Mouse (Mus musculus) telencephalon, adult 2 months (tissue): ENCODE measurements at regions not wholly inside any gene's neighbourhood (a gene's known extent, or its start where the extent isn't known, plus 50 kb on each side); places are given as distances from the start of the nearest gene placed in this dataset.

Experiments used
- DNase-seq: peaks from one replicate; pipeline ENCODE4 v3.0.0-alpha.2; 2011; ENCODE audit warnings: low read depth, low spot score

DNA sequence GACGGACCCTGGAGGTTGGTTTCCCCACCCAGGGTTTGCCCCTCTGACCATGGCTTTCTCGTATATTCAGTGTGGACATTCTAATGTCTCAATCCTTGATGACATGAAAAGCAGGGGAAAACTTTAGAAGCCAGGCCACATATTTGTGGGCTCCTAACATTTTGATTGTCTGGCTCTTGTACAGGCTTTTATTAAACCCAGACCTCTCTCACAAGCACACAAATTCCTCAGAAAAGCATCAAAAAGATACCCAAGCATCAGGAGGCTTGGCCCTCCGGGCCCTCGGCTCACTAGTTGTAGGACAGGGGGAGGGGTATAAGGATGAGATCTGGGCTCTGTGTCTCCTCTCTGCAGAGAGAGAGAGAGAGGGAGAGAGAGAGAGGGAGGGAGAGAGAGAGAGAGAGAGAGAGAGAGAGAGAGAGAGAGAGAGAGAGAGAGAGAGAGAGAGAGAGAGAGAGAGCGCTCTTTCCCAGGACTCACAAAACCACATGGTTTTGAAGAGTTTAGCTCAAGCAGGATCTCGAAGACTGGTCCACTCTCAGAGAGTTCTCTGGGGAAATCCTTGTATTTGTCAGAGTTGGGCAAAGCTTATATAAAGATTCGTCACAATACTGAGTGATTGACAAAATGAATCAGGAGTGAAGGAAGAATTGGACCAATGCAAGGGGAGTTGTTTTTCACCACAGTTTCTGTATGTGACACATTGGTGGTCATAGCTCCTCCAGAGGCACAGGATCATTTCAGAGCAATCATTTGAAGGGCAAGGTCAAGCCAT is 167.2 kb upstream of the Cxcl12 start:
- no peak for DNase-seq

DNA sequence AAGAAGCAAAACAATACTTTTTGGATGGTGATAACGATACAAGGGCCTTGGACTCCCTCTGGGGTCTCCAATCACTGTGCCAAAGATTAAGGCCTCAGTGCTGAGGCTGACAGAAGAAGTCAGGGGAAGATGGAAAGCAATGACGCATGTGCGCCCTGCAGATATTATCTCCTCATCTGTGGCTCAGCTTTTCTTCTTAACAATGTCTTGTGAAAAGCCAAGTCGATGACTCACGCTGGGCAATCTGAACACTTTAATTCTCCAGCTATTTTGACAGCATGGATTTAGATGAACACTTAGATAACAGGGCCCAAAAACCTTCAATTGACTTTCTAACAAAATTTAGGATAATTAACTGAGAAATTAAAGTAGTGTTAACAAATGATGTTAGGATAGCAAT is 155.7 kb upstream of the Cxcl12 start:
- no peak for DNase-seq

DNA sequence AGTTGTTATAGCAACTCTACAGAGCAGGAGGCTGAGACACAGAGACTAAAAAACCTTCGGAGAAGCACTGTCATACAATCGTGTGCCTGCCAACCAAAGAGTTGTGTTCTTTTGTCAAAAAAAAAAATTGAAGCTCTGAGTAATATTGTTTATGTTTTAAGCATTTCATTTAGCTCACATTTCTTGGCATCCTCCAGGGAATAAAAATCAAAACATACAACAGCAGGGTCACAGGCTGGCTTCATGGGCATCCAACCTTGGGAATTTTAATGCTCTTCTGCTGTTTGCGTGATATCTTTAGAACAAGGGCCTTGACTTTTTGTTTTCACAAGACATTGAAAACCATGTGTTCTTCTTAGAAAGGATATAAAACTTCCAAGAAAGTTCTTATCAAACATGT is 152.9 kb upstream of the Cxcl12 start:
- DNase-seq = no peak

- no peak for DNase-seq
Measured at GRCm38 (mm10) chr6:117021851-117022250, 146.5 kb upstream of the Cxcl12 start.

DNA sequence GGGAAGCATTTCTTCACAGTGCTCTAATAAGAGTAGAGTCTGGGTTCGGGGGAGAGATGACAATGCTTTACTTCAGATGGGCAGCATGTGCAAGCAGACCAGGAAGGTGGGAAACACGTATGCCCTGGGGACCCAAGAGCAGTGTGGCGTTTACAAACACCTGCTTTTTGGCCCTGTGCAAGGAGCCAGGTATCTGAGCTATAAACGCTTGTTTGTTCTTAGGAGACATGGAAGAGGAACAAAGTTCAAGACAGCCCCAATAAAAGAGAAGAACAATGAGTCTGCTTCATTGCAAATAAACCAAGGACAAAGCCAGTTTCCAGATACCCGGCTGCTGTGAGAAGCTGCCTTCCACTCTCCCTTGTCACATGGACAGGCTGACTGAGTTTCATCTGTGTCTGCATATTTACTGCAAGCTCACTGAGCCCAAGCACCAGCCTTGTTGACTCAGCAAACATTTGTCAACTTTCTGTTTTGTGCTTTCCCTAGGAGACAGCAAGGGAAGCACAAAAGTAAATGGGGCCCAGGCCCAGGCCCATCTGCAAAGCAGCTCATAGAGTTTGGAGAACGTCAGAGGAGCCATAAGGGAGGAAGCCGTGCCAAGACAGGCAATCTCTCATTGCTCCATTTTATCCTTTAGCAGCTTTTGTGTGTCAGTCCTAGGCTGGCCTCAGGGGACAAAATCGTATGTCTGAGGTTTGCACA is 136.1 kb upstream of the Cxcl12 start:
- no peak for DNase-seq

DNA sequence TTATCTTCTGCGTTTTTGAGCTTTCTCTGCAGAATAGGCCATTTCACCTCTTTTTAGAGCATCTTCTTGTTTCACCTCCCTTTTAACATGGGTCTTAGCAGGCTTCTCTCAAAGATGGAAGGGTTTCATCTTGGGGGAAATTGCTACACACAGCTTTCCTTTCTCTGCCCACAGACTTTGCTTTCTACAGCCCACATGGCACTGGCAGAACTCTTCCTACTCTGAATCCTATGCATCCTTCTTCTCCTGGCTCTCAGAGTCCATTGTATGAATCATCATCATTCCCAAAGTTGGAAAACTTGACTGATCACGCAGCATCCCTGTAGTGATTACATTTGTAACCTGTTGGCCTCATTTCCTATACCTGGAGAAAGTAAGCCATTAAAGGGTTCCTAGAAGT is 124.6 kb upstream of the Cxcl12 start:
- peak; percentile 22 for DNase-seq

GRCm38 (mm10) chr6:117049459-117050010 is 118.8 kb upstream of the Cxcl12 start:
- DNase-seq = no peak

GRCm38 (mm10) chr6:117060688-117061087 is 107.6 kb upstream of the Cxcl12 start:
- DNase-seq = no peak

DNA sequence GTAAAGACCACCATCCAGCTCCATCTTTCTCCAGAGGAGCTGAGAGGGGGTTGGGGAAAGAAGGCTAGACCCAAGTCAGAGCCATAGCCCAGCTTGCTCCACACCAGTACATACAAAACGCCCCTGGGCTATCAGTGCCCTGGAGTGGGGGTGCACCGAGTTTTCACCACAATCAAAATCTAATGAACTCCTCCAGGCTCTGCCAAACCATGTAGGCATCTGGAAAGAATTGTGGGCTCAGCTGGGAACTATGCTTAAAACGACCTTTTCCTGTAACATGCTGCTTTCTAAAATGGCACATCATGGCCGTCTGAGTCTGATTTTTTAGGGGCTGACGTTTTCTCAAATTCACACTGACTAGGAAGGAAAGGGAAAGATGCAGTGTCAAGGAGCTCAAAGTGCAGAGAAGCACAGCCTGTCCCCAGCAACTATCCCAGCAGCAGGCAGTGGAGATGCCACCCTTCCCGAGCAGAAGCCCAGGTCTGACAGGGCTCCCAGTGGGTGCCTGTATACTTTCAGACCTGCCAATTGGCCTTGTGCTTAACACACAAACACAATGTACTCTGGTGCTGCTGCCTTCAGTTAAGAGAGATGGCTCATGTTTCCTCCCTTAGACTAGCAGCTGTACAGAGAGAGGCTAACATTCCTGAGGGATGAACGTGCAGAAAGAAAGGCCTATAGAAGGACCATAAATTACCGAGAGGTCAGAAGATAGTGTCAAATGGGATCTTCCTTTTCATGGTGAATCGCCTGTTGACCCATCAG is 100.6 kb upstream of the Cxcl12 start:
- no peak for DNase-seq

- DNase-seq = peak; percentile 69
Measured at GRCm38 (mm10) chr6:117071311-117071710, 97.0 kb upstream of the Cxcl12 start.

DNA sequence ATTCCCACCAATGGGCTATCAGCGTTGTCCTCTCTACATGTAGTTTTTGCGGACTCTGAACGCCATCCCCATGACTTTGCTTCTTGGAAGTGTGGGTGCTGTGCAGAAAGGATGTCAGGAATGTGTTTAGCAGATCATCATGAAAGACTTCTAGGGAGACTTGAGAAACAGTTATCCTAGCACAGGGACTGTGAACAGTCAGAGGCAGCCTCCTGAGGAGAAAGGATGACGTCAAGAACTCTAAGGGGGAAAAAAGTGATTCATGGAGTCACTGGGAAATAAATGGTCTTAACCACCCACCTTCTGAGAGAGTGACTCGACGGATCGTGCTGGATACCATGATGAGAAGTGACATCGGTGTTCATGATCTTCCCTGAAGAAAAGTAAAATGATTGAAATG is 96.5 kb upstream of the Cxcl12 start:
- peak; percentile 27 for DNase-seq

DNA sequence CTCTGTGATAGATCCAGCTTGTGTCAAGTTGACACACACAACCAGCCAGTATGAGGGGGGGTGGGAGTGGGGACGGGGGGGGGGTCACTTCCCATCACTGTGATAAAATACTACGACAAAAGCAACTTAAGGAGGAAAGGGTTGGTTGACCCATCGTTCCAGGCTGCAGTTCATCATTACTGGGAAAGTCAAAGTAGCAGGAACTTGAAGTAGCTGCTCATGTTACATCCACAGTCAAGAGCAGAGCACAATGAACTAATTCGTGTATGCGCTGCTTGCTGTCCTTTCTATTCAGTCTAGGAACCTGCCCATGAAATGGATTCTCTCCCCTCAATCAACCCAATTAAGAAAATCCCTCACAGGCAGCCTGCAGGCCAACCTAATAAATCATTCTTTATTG is 88.8 kb upstream of the Cxcl12 start:
- no peak for DNase-seq

DNA sequence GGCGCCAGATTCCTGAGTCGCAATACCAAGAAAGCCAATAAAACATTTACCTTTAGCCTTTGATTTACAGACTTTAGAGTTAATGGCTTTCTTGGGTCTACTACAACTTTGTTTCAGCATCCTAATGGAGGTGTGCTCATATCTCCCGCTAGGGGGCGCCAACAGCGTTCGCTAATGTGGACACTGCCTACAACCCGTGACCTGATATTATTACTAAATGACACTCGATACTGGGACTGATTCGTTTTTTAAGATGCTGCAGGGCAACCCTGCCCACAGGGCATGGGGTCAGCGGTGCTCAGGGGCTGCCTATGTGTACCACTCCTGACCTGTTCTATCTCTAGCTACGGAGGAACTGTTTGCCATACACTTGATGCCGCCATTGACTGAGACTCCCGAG is 87.4 kb upstream of the Cxcl12 start:
- DNase-seq = no peak

- DNase-seq = no peak
Measured at GRCm38 (mm10) chr6:117084211-117084610, 84.1 kb upstream of the Cxcl12 start.

DNA sequence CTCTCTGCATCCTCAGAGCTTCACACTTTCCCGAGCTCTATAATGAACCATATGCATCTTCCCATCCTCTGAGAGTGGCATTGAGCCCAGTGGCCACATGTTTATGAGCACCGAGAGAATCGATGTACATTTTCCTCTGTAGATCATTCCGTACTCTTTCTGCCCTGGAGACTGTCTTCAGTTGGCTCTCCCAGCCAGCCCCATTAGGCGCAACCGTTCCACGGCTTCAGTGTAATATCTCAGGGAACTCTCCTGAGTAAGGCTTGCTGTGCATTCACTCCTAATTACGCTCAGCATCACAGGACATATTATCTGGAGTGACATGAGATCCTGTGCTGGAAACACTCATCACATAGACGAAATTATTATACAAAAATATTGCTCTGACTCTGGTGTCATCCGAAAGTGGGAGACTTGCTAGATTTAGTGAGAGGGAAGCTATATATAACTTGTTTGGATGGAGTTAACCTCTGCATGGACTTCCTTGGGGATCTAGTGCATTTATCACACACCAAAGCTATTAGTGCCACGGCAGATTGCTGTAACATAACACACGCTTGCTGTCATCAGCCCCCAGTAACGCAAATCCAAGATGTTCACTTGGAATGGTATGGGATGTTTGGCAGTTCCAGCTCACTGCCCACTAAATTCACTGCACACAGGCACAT is 83.4 kb upstream of the Cxcl12 start:
- DNase-seq = no peak

DNA sequence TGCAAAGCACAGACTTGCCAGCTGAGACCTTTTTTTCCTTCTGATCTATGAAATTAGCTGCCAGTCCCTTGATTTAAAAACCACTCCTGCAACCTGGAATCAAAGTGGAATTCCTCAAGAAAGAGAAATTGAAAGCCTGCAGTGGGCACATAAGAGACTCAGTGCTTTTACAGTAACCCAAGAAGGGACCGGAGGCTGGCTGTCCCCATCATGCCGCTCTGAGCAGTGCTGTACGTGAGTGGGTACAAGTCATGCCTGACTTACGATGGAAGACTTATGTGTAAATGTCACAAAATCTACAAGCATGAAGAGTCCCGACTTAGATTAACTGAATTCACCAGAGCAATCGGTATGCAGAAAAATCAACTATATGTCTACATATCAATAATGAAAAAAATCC is 73.6 kb upstream of the Cxcl12 start:
- no peak for DNase-seq

- no peak for DNase-seq
Measured at GRCm38 (mm10) chr6:117099871-117100270, 68.5 kb upstream of the Cxcl12 start.

DNA sequence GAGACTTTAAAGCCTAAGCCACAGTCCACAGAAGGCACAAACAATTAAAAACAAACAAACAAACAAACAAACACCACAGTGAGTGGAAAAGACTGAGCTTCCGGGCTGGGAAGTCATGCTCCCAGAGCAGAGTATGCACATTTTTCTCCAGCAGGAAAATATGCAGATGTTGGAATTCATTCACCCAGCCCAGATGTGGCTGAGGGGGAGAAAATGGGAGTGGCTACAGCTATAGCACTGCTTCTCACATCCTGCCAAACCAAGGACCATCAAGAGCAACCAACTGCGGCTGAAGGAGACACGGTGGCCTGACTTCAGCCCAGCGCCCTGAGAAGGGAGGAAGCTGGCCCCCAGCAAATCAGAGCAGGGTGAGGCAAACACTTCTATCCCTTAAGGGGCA is 65.6 kb upstream of the Cxcl12 start:
- DNase-seq = no peak

DNA sequence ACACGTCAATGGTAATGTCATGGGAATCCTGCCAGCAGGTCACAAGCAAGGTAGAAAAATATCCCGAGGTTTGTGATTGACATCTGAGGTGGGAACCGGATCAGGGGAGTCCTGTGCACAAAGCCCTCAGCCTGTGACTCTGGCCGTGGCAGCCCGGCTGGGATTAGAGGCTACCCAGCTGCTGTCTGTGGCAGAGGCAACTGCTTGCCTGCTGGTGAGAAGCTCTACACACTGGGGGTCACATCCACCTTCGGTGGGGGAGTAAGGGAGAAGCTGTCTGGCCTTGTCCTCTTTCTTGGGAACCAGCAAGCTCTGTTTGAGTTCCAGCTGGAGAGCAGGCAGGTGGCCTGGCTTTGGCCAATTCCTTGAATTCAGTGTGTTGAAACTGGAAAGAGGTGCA is 64.3 kb upstream of the Cxcl12 start:
- no peak for DNase-seq

GRCm38 (mm10) chr6:117104463-117104862 is 63.9 kb upstream of the Cxcl12 start:
- no peak for DNase-seq

DNA sequence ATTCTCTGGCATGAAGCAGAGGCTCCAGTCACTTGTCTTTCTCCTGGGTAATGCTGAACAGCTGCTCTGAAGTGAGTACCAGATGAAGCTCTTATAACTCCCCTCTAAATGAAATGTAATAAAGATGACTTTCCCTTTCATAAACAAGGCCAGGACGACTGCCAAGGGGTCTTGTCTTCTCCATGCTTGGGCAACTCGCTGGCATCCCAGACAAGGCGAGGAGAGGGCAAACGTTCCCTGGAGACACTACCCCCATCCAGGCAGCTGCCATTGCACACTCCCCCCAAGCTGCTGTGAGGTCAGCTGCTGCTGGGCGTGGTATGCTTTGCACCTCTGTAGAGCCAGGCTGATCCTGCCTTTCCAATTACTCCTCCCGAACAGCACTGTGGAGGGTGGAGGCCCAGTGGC is 63.1 kb upstream of the Cxcl12 start:
- no peak for DNase-seq

DNA sequence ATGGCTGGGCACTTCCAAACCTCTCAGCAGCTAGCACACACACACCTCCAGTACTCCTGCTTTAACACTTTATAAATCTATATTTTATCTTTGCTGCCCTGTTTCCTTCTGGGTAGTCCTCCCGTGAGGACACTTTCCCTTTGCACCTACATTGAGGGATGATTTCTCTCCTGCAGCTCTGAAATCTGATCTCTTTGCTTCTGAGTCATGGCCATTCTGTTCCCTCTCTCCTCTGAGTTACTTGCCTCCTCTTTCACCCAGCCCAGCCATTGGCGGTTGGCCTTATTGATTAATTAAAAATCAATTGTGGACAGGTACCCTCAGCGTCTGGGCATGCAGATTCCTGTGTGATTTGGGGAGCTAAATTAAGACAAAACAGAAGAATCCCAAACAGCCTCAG is 58.0 kb upstream of the Cxcl12 start:
- no peak for DNase-seq
